Mouse (Mus musculus) heart, postnatal 0 days (tissue): Measurements from ENCODE around the gene Leo1. TPM values are rescaled to one million over a fixed set of nuclear protein-coding genes. Genes with fewer than 3 reads are reported as not detected.

ENCODE experiments used
- ATAC-seq: fragments of 200-750 bp; cut with Nextera tagmentation; 2 replicates; pipeline ENCODE4 v1.8.0; 2017; ENCODE audit warnings: low read depth, moderate number of reproducible peaks, moderate library complexity; ENCODE audit not compliant: insufficient read depth
- DNase-seq: peaks from one replicate; pipeline ENCODE4 v3.0.0-alpha.2; 2016; ENCODE audit warnings: low spot score
- H3K27ac ChIP-seq: fragments of 300-500 bp; sonication (generic); 2 replicates; pipeline ENCODE4 v1.5.1; 2014; ENCODE audit warnings: low read depth, mild to moderate bottlenecking
- H3K27me3 ChIP-seq: fragments of 300-500 bp; sonication (generic); 2 replicates; pipeline ENCODE4 v1.6.1; 2014; ENCODE audit warnings: low read length, mixed read lengths; ENCODE audit not compliant: control insufficient read depth, insufficient read depth
- H3K36me3 ChIP-seq: fragments of 300-500 bp; sonication (generic); replicated peaks from 2 replicates; pipeline ENCODE4 v1.6.1; 2014; ENCODE audit warnings: low read length, mixed read lengths; ENCODE audit not compliant: control insufficient read depth, insufficient read depth
- H3K4me1 ChIP-seq: fragments of 300-500 bp; sonication (generic); 2 replicates; pipeline ENCODE4 v1.6.1; 2014; ENCODE audit warnings: antibody characterized with exemption; ENCODE audit not compliant: control insufficient read depth, insufficient read depth
- H3K4me2 ChIP-seq: fragments of 300-500 bp; sonication (generic); 2 replicates; pipeline ENCODE4 v1.6.1; 2014; ENCODE audit warnings: low read depth, mild to moderate bottlenecking, low read length, moderate library complexity
- H3K4me3 ChIP-seq: fragments of 300-500 bp; sonication (generic); 2 replicates; pipeline ENCODE4 v1.5.1; 2014; ENCODE audit warnings: low read depth, low read length
- H3K9ac ChIP-seq: fragments of 300-500 bp; sonication (generic); replicated peaks from 2 replicates; pipeline ENCODE4 v1.6.1; 2014; ENCODE audit warnings: low read depth, low read length, mixed read lengths
- H3K9me3 ChIP-seq: fragments of 300-500 bp; sonication (generic); replicated peaks from 2 replicates; pipeline ENCODE4 v1.6.1; 2016; ENCODE audit warnings: low read length; ENCODE audit not compliant: control insufficient read depth
- CTCF ChIP-seq: IDR thresholded peaks from 2 replicates; pipeline ENCODE4 v1.5.1; 2016; ENCODE audit warnings: antibody characterized with exemption, control low read depth, low read depth
- EP300 ChIP-seq: IDR thresholded peaks from 2 replicates; pipeline ENCODE4 v1.6.1; 2016; ENCODE audit warnings: antibody characterized with exemption, low read depth
- WGBS: fragments of 180-500 bp; shearing (Covaris S2); extraction: QIAGEN DNeasy Blood & Tissue Kit; methylation state at CpG from one replicate; pipeline ENCODE4 v1.1.7; 2014; 5-methylcytosine and 5-hydroxymethylcytosine counted together
- polyA plus RNA-seq: library from polyadenylated mRNA; unstranded; fragments of >200 nt; fragmentation: Nextera tagmentation; extraction: Ambion mirVana; gene quantifications from 2 replicates; pipeline ENCODE4 v1.2.1, GENCODE M21; 2015
- total RNA-seq: library from RNA; depleted of rRNA; stranded (reverse); fragments of >200 nt; gene quantifications from 2 replicates; pipeline ENCODE4 v1.2.3, GENCODE M21; 2014; ENCODE audit warnings: low replicate concordance

Gene Leo1
- total and polyA plus RNA-seq, 2 experiments from 2014 or later: 5.7 to 20.0 TPM

DNA sequence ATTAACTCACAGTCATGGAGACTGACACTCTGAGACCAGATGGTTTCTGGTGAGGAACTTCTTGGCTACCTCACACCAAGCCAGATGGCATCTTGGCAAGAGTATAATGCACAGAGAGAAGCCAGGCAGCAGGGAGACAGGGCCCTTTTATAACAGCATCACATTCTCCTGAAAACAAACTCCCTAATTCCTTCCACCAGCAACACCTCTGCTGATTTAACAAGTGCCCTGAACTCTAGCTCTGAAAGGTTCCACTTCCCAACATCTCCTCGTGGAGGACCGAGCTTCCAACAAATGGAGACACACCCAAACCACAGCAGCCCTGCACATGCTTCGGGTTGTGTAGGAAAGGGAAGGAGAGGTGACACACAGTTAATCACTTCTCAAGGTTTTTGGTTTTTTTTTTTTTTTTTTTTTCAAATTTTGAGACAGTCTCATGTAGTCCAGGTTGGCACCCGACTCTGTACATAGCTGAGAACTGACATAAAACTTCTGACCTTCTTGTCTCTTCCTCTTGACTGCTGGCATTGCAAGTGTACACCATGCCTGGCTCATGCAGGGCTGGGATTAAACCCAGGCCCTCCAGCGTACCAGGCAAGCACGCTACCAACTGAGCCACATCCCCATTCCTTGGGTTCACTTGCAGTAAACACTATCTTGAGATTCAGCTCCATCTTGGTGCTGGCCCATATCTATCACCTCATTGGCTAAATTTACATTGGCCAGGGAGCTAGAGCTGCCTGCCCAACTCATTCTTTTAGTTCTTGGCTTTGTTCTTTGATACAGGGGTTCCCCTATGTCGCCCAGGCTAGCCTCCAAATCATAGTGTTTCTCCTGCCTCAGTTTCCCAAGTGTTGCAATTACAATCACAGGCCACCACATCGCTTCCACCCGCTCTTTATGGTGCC is 13.7 kb upstream of the Leo1 start:
- ATAC-seq (no peak), DNase-seq (no peak)
- WGBS: 49% methylated on average over 9 of the region's 9 CpGs
- no peaks in the 10 kb centered on the region for H3K9me3 ChIP-seq
- H3K27me3 ChIP-seq: no peaks in the 10 kb centered on the region
- H3K4me3 ChIP-seq: no peak overlapping the region
- no peaks in the 10 kb centered on the region for H3K36me3 ChIP-seq
- H3K9ac ChIP-seq: no peak overlapping the region
- H3K27ac ChIP-seq: peak overlapping the region; percentile 36
- no peak overlapping the region for H3K4me2 ChIP-seq
- H3K4me1 ChIP-seq: peaks cover 26% of the 10 kb centered on the region
- TF ChIP-seq EP300 (no peak), CTCF (no peak)

DNA sequence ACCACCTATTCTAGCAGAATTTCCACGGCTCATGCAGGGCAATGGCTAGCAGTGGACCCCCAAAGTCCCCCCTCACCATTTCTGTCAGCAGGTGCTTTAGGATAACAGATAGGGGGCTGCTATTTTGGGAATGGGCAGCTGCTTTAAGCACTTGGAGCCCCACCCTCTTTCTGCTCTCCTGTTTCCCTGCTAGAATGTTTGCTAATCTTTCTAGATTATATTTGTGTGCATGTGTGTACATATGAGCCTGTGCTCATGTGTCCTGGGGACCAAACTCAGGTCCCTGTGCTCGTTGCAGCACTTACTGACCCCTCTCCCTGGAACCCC is 13.1 kb upstream of the Leo1 start:
- Histone ChIP-seq H3K4me1 (peaks cover 26% of the 10 kb centered on the region), H3K9ac (no peak overlapping the region), H3K27ac (peak overlapping the region; percentile 36), H3K9me3 (no peaks in the 10 kb centered on the region), H3K4me3 (no peak overlapping the region), H3K27me3 (no peaks in the 10 kb centered on the region), H3K36me3 (no peaks in the 10 kb centered on the region), H3K4me2 (no peak overlapping the region)
- no peak for TF ChIP-seq EP300
- no peak for TF ChIP-seq CTCF
- peak; percentile 31 for ATAC-seq
- peak; percentile 44 for DNase-seq
- 28% methylated on average over 2 of the region's 2 CpGs for WGBS

- H3K36me3 ChIP-seq: no peaks in the 10 kb centered on the region
- H3K27ac ChIP-seq: no peak overlapping the region
- ATAC-seq: no peak
- no peak for TF ChIP-seq CTCF
- TF ChIP-seq EP300: no peak
- no peak for DNase-seq
- peaks cover 26% of the 10 kb centered on the region for H3K4me1 ChIP-seq
- WGBS: 71% methylated on average over 2 of the region's 2 CpGs
- H3K27me3 ChIP-seq: no peaks in the 10 kb centered on the region
- H3K4me2 ChIP-seq: no peak overlapping the region
- no peak overlapping the region for H3K9ac ChIP-seq
- no peaks in the 10 kb centered on the region for H3K9me3 ChIP-seq
- no peak overlapping the region for H3K4me3 ChIP-seq
These were observed 12.3 kb upstream of the Leo1 start for GRCm38 (mm10) chr9:75429040-75429439.

GRCm38 (mm10) chr9:75429657-75430056 is 11.7 kb upstream of the Leo1 start:
- no peak overlapping the region for H3K4me3 ChIP-seq
- 95% methylated on average over 1 of the region's 1 CpGs for WGBS
- H3K9ac ChIP-seq: no peak overlapping the region
- H3K27me3 ChIP-seq: no peaks in the 10 kb centered on the region
- TF ChIP-seq CTCF: no peak
- no peak for TF ChIP-seq EP300
- H3K36me3 ChIP-seq: no peaks in the 10 kb centered on the region
- no peak overlapping the region for H3K4me2 ChIP-seq
- ATAC-seq (no peak), DNase-seq (no peak)
- peaks cover 26% of the 10 kb centered on the region for H3K4me1 ChIP-seq
- H3K27ac ChIP-seq: no peak overlapping the region
- no peaks in the 10 kb centered on the region for H3K9me3 ChIP-seq

- no peaks in the 10 kb centered on the region for H3K27me3 ChIP-seq
- ATAC-seq: peak; percentile 39
These were observed 10.3 kb upstream of the Leo1 start for GRCm38 (mm10) chr9:75430822-75431621.

More at GRCm38 (mm10) chr9:75430822-75431621, 10.3 kb upstream of the Leo1 start:
- peaks cover 26% of the 10 kb centered on the region for H3K4me1 ChIP-seq
- H3K9me3 ChIP-seq: no peaks in the 10 kb centered on the region
- no peaks in the 10 kb centered on the region for H3K36me3 ChIP-seq
- peak; percentile 81 for DNase-seq
- H3K9ac ChIP-seq: no peak overlapping the region
- no peak overlapping the region for H3K4me3 ChIP-seq
- H3K4me2 ChIP-seq: peak overlapping the region; percentile 27; the same call in 1 of the 2 replicates
- 28% methylated on average over 16 of the region's 16 CpGs for WGBS
- TF ChIP-seq EP300: no peak
- TF ChIP-seq CTCF: no peak
- peak overlapping the region; percentile 66 for H3K27ac ChIP-seq
